Mouse (Mus musculus) midbrain, postnatal 0 days (tissue): ENCODE data around the gene Rnf166. TPM values are rescaled to one million over a fixed set of nuclear protein-coding genes. Genes with fewer than 3 reads are reported as not detected.

Experiments
- ATAC-seq: fragments of 200-750 bp; cut with Nextera tagmentation; 2 replicates; pipeline ENCODE4 v1.8.0; 2017; ENCODE audit warnings: moderate number of reproducible peaks, mild to moderate bottlenecking, moderate TSS enrichment, moderate library complexity; ENCODE audit not compliant: low FRiP score
- DNase-seq: peaks from one replicate; pipeline ENCODE4 v3.0.0-alpha.2; 2015; ENCODE audit warnings: low spot score
- H3K27ac ChIP-seq: fragments of 300-500 bp; sonication (generic); 2 replicates; pipeline ENCODE4 v1.5.1; 2014; ENCODE audit warnings: low read depth, mild to moderate bottlenecking, low read length, mixed read lengths
- H3K27me3 ChIP-seq: fragments of 300-500 bp; sonication (generic); 2 replicates; pipeline ENCODE4 v1.6.1; 2014; ENCODE audit warnings: low read length, control low read depth, mixed read lengths; ENCODE audit not compliant: insufficient read depth
- H3K36me3 ChIP-seq: fragments of 300-500 bp; sonication (generic); 2 replicates; pipeline ENCODE4 v1.6.1; 2014; ENCODE audit warnings: low read length, control low read depth, mixed read lengths; ENCODE audit not compliant: insufficient read depth
- H3K4me1 ChIP-seq: fragments of 300-500 bp; sonication (generic); 2 replicates; pipeline ENCODE4 v1.6.1; 2014; ENCODE audit warnings: mild to moderate bottlenecking, control low read depth, antibody characterized with exemption, low read length, mixed read lengths; ENCODE audit not compliant: insufficient read depth
- H3K4me2 ChIP-seq: fragments of 300-500 bp; sonication (generic); 2 replicates; pipeline ENCODE4 v1.6.1; 2014; ENCODE audit warnings: low read depth, mild to moderate bottlenecking, low read length, mixed read lengths; ENCODE audit not compliant: poor library complexity, severe bottlenecking
- H3K4me3 ChIP-seq: fragments of 300-500 bp; sonication (generic); 2 replicates; pipeline ENCODE4 v1.5.1; 2014; ENCODE audit warnings: low read depth, mild to moderate bottlenecking, low read length, moderate library complexity
- H3K9ac ChIP-seq: fragments of 300-500 bp; sonication (generic); replicated peaks from 2 replicates; pipeline ENCODE4 v1.6.1; 2014; ENCODE audit warnings: mild to moderate bottlenecking, low read length, moderate library complexity, mixed read lengths; ENCODE audit not compliant: poor library complexity, severe bottlenecking
- H3K9me3 ChIP-seq: fragments of 300-500 bp; sonication (generic); 2 replicates; pipeline ENCODE4 v1.6.1; 2016; ENCODE audit warnings: low read length, control low read depth
- CTCF ChIP-seq: IDR thresholded peaks from 2 replicates; pipeline ENCODE4 v1.5.1; 2016; ENCODE audit warnings: antibody characterized with exemption, mild to moderate bottlenecking
- WGBS: fragments of 180-500 bp; shearing (Covaris S2); extraction: QIAGEN DNeasy Blood & Tissue Kit; methylation state at CpG from one replicate; pipeline ENCODE4 v1.1.7; 2014; 5-methylcytosine and 5-hydroxymethylcytosine counted together
- microRNA-seq: library from miRNA; unstranded; fragments of <30 nt; microRNA quantifications from one replicate; pipeline ENCODE4, GENCODE M21; 2016; ENCODE audit warnings: borderline number of aligned reads
- polyA plus RNA-seq: library from polyadenylated mRNA; unstranded; fragments of >200 nt; fragmentation: Nextera tagmentation; extraction: Ambion mirVana; gene quantifications from 2 replicates; pipeline ENCODE4 v1.2.1, GENCODE M21; 2015
- total RNA-seq: library from RNA; depleted of rRNA; stranded (reverse); fragments of >200 nt; gene quantifications from 2 replicates; pipeline ENCODE4 v1.2.3, GENCODE M21; 2014; rRNA removed

Gene Rnf166
- total and polyA plus RNA-seq, 2 experiments from 2014 or later: 25.1 to 26.4 TPM

DNA sequence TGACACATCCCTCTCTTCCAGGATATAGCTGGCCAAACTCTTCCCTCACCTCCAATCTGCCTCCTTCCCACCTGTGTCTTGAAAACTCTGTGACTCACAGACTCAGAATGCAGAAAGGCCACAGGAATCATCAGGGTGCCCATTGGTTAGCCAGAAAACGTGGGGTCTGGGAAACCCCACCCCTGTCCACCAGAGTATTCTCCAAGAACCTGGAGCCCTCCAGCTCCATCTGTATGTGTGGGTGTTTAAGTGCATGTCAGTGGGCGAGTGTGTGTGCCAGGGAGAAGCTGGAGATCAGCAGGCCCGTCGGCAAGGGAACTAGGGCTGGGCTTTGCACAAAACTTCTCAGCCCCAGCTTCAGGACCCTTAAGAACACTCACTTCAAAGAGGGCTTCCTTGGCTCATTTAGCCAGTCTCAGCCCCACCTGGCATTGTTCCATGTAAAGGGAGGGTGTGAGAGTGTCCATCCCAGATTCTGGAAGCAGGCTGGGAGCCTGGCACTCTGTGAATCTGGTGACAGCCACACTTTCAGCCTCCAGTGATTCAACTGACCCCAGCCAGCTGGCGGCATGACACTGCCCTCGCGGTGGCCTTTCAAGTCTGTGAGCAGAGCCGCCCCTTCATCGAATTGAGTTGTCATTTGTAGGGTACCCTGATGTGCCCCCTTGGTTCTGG is 55.8 kb downstream of the Rnf166 start:
- 58% methylated on average over 9 of the region's 9 CpGs for WGBS
- H3K4me1 ChIP-seq: no peaks in the 10 kb centered on the region

More for the DNA sequence above, 55.8 kb downstream of the Rnf166 start:
- H3K4me2 ChIP-seq: no peak overlapping the region
- no peaks in the 10 kb centered on the region for H3K27me3 ChIP-seq
- DNase-seq (peak; percentile 72), ATAC-seq (no peak)
- H3K9ac ChIP-seq: no peak overlapping the region
- peaks cover 28% of the 10 kb centered on the region for H3K36me3 ChIP-seq
- TF ChIP-seq CTCF: no peak
- H3K9me3 ChIP-seq: no peaks in the 10 kb centered on the region
- no peak overlapping the region for H3K27ac ChIP-seq
- no peak overlapping the region for H3K4me3 ChIP-seq

Small RNAs within 50 kb of the gene (microRNA-seq; reads per million reads assigned to microRNA genes)
- gene Gm24366: not detected

Other genes with a start within 250 kb of the Rnf166 start
- gene Zfpm1, start 193.9 kb downstream of the Rnf166 start, total RNA-seq: 19.6 and 28.6 TPM in 2 replicates
- gene Zfpm1, start 193.9 kb downstream of the Rnf166 start, polyA plus RNA-seq: 1.2 TPM in 2 replicates
- 0.93 and 3.5 TPM in 2 replicates for gene Trhr2, start 115.3 kb downstream of the Rnf166 start, total RNA-seq
- gene Trhr2, start 115.3 kb downstream of the Rnf166 start, polyA plus RNA-seq: 0.15 and 0.37 TPM in 2 replicates
- gene Zc3h18, start 99.5 kb downstream of the Rnf166 start, total RNA-seq: 29.4 and 41.3 TPM in 2 replicates
- 23.4 and 25.0 TPM in 2 replicates for gene Zc3h18, start 99.5 kb downstream of the Rnf166 start, polyA plus RNA-seq
- gene Il17c, start 54.0 kb downstream of the Rnf166 start, total RNA-seq: not detected in 2 replicates
- 0.37 TPM in 1 of 2 replicates, not detected in the other for gene Il17c, start 54.0 kb downstream of the Rnf166 start, polyA plus RNA-seq
- 23.1 and 27.7 TPM in 2 replicates for gene Cyba, start 43.1 kb downstream of the Rnf166 start, total RNA-seq
- 35.6 and 40.4 TPM in 2 replicates for gene Cyba, start 43.1 kb downstream of the Rnf166 start, polyA plus RNA-seq
- gene Mvd, start 32.6 kb downstream of the Rnf166 start, total RNA-seq: 57.1 and 94.5 TPM in 2 replicates
- gene Mvd, start 32.6 kb downstream of the Rnf166 start, polyA plus RNA-seq: 62.1 and 66.8 TPM in 2 replicates
- gene Snai3, start 15.3 kb downstream of the Rnf166 start, total RNA-seq: not detected in 2 replicates
- not detected in 2 replicates for gene Snai3, start 15.3 kb downstream of the Rnf166 start, polyA plus RNA-seq
- 37.7 and 52.6 TPM in 2 replicates for gene Ctu2, start 79 bp upstream of the Rnf166 start, total RNA-seq
- gene Ctu2, start 79 bp upstream of the Rnf166 start, polyA plus RNA-seq: 95.0 and 99.5 TPM in 2 replicates
- gene Piezo1, start 75.3 kb upstream of the Rnf166 start, total RNA-seq: 10.8 and 14.2 TPM in 2 replicates
- gene Piezo1, start 75.3 kb upstream of the Rnf166 start, polyA plus RNA-seq: 1.3 and 1.8 TPM in 2 replicates
- gene Cdt1, start 92.0 kb upstream of the Rnf166 start, total RNA-seq: 9.2 and 15.6 TPM in 2 replicates
- 6.4 TPM in 2 replicates for gene Cdt1, start 92.0 kb upstream of the Rnf166 start, polyA plus RNA-seq
- gene Aprt, start 100.8 kb upstream of the Rnf166 start, total RNA-seq: 83.9 and 97.2 TPM in 2 replicates
- gene Aprt, start 100.8 kb upstream of the Rnf166 start, polyA plus RNA-seq: 157 and 170 TPM in 2 replicates
- gene Galns, start 135.4 kb upstream of the Rnf166 start, total RNA-seq: 12.1 and 14.6 TPM in 2 replicates
- 10.9 and 12.7 TPM in 2 replicates for gene Galns, start 135.4 kb upstream of the Rnf166 start, polyA plus RNA-seq
- 14.1 and 23.2 TPM in 2 replicates for gene Trappc2l, start 135.6 kb upstream of the Rnf166 start, total RNA-seq
- 135 and 138 TPM in 2 replicates for gene Trappc2l, start 135.6 kb upstream of the Rnf166 start, polyA plus RNA-seq
- not detected in 2 replicates for gene Pabpn1l, start 146.7 kb upstream of the Rnf166 start, total RNA-seq
- gene Pabpn1l, start 146.7 kb upstream of the Rnf166 start, polyA plus RNA-seq: not detected in 2 replicates
- gene Cbfa2t3, start 223.0 kb upstream of the Rnf166 start, total RNA-seq: 11.1 and 11.8 TPM in 2 replicates
- 13.3 and 15.9 TPM in 2 replicates for gene Cbfa2t3, start 223.0 kb upstream of the Rnf166 start, polyA plus RNA-seq